Mouse (Mus musculus) frontal cortex, postnatal 14 days (tissue): ENCODE data around the gene Rpl18a.

Experiments used
- DNase-seq, 2 experiments: peaks; one replicate each; pipeline ENCODE4 v3.0.0; 2022; ENCODE audit warnings: low spot score in 2 of 2

Gene Rpl18a

DNA sequence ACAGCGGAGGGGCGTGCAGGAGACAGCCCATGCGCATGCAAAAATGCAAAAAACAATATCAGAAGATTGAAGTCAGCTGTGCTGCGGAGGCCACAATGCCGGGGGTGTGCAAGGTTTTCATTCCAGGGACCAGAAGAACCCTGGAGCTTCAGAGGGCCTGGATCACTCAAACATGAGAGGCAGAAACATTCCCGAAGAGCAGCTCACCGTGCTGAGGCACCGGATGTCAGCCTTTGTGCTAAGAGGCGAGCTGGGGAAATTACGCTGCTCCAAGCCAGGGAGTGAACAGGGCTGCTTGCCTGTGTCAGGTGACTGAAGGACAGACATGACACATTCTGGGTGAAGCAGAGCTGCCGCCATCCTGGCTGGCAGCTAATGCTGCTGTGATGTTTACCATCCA, 16.7 kb downstream of the Rpl18a start:
- no peak for DNase-seq

DNA sequence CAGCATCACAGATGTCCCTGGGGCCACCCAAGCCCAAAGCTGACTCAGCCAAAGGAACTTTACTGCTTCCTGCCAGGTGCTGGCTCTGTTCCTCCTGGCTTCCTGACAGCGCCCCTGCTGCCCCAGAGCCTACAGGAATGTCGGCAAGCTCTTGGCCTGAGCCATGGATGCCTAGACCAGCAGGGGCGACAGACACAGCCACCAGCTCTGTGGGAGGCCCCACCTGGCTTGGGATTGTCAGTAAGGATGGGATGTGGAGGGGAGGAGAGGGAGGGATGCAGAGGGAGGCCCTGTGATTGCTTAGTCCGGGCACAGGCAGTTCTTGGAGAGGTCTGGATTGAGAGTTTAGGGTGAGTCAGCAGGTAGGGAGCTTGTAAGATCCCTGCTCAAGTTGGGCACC, 17.1 kb downstream of the Rpl18a start:
- DNase-seq, result no peak

DNA sequence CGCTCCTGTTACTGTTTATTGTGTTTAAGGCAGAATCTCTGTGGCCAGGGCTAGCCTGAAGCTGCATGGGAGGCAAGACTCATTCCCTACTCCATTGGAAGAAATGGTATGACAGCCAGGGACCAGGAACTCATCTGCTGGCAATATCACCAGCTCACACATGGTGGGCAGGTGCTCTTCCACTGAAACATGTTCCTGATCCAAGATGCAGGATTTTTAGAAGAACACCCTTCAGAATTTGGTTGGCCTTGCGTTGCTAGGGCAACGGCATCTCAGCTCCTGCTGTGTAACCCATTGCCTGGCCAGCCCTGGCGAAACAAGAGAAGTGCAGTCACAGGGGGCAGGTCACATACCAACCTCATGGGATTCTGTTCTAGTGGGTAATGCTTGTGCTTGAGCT, 17.7 kb downstream of the Rpl18a start:
- DNase-seq, result no peak

DNA sequence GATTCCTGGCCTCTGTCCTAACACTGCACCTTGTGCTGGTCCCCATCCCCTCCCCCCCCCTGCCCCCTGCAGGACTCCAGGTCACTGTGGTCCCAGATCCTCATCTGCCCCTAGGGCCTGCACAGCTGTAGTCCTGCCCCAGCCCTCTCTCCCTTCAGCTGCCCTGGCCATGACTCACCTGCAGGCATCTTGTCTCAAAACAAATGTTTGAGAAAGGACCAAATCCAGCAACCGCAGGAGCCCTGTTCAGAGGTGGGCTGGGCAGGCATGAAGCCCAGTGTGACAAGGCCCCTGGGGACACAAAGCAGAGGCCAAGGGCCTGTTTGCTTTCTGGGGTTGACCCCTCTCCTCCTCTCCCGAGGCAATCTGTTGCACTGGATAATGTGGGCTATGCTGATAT, 19.0 kb downstream of the Rpl18a start:
- DNase-seq, result no peak

DNA sequence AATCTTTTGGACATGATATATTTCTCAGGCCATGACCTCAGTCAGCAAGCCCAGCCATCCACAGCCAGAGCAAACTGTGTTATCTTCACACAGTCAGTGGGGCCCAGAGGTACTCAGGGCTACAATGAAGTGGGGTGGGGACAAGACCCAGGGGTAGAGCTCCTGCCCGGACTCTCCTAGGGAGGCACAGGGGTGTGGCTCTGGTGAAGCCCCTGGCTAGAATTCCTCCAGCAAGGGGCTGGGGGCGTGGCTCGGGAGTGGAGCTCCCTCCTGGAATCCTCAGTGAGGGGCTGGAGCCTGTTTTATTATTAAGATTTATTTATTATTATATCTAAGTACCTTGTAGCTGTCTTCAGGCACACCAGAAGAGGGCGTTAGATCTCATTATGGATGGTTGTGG, 20.8 kb downstream of the Rpl18a start:
- DNase-seq, result no peak

DNA sequence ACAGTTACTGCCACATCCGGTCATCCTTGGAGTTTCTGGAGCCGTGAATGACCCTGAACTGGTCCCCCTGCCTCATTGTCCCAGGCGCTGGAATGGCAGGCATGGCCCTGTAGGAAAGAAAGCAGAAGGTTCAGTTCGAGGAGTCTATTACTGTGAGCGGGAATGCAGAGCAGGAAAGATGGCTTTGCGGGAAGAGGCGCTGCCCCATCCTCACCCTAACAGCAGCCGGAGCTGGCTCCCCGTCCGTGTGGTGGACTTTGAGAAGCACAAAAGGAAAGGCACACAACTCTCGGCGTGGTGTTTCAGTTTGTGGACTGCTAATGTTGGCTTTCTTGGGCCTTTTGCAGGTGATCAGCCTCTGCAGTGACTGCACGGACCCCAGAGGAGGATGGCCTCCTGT, 22.8 kb downstream of the Rpl18a start:
- no peak for DNase-seq

DNA sequence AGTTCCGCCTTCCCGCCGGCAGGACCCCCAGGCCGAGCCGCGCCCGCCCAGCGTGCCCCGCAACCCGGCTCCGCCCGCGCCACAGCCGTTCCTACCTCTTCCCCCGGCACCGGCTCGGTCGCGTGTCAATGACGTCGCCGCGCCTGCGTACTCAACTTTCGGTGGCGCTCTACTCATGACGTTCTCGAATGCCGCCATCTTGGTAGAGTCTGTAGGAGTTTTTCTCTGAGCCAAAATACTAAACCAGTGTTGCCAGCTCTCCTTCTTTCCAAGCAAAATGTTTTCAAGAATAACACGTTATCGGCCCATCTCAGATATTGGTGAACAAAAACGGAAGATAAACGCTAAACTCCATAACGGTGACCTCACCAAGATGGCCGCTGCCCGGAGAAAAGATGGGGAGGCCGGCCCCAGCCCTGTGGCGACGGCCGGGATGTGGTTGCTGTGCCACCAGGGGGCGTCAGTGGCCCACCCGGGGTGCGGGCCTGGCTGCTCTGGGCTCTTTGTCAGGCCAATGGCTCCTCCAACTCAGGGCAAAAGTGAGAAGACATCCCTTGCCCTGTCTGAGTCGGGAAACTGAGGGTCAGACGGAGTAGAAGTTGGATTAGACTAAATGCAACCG, 23.7 kb downstream of the Rpl18a start, which contains the start of gene Ccdc124:
Gene Ccdc124, minus strand, starts transcription at position 572 of the 622 bp plus-strand sequence.
- DNase-seq, result peak; percentile 91 to 94

DNA sequence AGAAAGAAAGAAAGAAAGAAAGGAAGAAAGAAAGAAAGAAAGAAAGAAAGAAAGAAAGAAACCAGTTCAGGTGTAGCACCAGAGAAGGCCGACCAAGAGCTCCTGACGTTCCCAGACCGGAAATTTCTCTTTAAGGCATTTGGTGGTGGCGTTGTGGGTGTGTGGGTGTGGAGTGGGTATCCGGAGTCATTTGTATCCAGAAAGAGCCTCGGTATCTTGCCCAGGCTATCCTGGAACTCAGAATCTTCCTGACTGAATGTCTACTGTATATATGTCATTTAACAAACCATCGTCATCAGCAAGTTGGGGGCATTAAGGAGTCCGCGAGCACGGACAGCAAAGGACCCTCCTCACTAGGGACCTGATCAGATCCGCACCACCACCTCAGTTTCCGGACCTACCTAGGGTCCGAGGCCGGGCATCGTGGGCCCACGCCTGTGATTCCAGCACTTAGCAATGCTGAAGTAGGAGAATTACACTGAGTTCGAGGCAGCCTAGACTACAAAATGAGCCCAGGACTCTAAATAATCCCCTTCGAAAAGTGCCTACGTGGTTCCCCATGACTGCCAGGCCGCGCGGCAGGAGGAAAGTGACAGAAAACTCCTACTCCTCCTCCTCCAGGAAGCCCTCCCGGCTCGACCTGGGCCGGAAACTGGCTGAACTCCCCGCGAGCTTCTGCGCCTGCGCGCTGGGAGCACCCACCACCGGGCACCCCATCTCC, 24.4 kb downstream of the Rpl18a start:
- DNase-seq, result no peak

DNA sequence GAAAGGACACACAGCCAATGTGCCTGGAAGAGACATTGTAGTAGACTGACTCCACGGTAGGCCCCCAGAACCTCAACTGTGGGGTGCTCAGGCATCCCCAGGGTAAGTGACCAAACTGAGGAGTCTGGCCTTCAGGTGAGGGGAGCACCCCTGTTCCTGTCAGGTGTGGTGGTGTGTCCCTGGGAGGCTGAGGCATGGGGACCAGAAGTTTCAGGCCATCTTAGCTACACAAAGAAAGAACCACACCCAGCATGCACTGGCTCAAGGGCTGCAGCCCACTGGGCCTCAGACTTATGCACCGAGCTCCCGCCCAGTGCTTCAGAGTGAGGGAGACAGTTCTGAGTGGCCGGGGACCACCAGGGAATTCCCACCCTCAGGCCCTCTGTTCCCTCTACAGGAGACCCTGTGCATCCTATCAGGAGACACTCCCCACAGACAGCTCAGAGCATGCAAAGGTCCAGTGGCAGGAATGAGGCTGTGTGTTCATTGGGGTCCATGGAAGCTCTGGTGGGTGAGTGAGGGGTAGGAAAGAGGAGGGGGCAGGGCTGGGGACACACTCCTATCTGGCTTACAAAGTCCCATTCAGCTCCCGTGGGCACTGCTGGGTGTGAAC, 25.9 kb downstream of the Rpl18a start:
- DNase-seq, result no peak

DNA sequence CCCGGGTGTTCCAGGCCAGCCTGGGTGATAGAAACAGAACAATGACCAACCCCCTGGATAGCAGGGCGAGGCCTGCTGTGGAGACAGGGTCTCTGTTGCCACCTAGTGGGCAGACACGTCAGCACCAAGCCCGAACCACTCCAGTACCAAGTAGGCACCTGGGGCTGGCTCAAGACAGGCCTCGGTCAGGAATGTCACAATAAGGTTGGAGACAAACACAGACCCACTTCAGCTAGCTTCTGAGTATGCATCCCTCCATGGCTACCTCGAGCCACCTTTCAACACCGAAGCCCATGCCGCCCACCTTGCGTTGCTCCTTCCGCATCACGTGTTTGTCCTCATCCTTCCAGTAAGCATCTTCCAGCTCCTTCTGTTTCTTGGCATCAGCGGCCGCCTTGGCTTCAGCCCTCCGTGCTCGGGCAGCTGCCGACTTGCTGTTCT, 27.6 kb downstream of the Rpl18a start:
- DNase-seq, result peak; percentile 66 to 71

DNA sequence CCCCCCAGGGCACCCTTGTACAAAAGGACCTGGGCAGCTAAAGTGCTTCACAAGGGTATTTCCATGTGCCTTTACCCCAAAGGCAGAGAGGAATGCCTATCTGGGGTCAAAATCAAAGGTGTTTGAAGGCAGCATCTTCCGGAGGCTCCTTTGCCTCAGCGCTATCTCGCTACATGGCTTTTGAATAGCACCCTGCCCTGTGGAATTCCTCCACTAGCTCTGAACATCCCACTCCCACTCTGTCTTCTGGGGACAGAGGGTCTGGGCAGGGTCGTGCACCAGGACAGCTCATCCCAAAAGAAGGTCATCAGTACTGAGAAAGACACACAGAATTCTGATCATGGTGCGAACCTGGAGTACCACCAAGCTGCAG, 28.0 kb downstream of the Rpl18a start:
- no peak for DNase-seq

DNA sequence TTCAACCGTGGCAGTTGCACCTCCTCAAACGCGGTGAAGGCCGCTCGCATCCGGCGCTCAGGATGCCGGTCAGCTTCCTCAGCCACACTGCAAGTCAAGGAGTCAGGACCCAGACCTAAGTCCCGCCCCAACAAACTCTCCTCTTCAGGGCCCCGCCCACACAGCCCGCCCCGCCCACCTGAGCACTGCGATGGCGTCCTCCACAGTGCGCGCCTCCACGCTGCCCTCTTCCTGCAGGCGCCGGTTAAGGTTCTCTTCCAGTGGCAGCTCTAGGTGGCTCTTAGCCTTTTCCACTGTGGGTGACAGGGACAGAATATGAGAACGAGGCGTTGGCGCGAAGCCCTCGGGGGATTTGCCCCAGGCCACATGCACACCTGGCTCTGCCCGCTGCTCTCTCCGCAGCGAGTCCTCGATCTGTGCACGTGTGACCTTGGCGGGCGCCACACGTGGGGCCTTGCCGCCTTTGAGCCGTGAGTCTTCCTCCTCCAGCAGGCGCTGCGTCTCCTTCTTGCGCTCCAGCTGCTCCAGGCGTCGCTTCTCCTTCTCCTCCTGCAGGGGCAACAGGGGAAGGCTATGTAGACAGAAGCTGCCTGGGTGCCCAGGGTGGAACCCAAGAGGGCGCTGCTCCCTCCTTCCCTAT, 28.5 kb downstream of the Rpl18a start:
- DNase-seq, result no peak

DNA sequence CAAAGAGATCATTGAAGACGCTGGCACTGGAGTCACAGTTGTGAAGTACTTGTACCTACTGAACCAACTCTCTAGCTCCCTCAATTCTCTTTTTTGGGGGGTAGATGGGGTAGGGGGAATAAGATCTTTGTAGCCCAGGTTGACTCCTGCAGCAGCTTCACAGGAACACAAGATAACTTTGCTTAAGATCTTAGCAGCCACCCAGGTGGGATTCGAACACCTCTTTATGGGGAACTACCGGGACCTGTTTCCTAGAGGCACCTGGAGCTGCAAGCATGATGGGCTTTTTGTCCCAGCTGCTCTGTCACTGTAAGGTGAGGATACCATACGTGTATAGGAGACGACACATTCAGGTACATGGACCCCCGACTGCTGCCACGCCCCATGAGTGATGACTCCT, 30.6 kb downstream of the Rpl18a start:
- no peak for DNase-seq

DNA sequence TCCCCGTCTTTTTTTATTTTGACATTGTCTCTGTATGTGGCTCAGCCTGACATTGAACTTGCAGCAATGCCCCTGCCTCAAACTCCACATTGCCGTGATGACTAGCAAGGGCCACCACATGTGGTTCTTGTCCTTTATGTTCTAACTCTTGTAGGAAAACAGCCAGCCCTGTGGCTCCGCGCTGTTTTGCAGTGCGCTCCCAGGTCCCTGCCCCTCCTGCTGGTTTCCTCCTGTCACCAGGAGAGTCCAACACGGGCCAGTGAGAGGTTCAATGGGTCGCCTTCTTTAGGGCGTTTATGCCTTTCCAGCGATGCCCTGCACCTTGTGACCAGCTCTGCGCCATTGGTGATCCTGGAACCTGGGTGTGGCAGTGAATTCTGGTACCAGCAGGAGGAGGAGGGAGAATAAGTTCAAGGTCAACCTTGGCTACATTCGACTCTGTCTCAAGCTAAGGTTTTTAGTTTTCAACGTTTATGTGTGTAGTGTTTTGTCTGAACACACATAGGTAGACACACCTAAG, 31.2 kb downstream of the Rpl18a start:
- no peak for DNase-seq

DNA sequence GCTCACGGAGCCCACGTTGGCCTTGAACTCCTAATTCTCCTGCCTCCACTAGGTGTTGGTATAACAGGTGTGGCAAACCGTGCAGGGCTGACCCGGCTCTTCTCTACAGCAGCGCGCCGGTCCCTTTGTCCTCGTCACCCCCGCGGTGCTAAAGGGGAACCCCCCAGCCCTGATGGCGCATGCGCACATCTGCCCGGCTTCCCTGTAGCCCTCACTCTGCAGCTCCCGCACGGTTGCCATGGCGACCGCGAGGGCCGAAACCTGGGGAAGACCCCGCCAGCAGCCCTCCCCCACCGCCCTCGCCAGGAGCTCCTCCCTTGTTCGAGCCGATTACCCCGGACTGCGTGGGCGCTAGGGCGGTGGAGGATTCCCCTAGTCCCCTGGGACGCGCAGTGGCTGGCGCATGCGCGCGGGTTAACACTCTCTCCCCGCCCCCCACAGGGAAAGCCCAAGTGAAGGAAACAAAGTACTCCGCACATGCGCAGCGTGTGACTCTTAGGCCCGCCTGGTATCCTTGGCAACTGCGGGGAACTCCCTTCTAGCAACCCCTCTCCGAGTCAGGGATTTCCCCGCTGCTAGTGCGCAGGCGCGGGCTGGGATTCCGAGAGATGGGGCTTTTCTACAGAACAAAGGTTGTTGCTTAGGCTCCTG, 31.7 kb downstream of the Rpl18a start:
- peak; percentile 99 for DNase-seq

DNA sequence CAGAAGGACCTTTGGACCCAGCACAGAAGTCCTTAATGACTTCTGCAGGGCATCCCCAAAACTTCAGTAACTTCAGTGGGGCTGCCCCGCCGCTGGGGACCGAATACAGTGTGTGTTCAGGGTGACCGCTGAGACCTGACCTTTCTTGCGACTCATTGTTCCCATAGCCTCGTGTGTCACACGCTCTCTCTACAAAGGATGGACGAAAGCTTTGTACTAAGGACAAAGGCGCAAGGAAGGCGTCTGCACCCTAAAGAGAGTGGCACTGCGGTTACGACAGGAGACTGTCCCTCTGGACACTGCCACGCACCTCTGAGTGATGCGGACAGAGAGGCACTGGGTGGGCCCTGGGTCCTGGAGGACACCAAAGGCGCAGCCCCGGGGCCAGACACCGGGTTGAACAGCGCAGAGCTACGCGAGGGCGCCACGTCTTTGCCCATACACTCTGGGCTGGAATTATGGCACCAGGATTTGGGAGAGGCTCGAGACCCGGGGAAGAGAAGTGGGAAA, 32.4 kb downstream of the Rpl18a start:
- no peak for DNase-seq

DNA sequence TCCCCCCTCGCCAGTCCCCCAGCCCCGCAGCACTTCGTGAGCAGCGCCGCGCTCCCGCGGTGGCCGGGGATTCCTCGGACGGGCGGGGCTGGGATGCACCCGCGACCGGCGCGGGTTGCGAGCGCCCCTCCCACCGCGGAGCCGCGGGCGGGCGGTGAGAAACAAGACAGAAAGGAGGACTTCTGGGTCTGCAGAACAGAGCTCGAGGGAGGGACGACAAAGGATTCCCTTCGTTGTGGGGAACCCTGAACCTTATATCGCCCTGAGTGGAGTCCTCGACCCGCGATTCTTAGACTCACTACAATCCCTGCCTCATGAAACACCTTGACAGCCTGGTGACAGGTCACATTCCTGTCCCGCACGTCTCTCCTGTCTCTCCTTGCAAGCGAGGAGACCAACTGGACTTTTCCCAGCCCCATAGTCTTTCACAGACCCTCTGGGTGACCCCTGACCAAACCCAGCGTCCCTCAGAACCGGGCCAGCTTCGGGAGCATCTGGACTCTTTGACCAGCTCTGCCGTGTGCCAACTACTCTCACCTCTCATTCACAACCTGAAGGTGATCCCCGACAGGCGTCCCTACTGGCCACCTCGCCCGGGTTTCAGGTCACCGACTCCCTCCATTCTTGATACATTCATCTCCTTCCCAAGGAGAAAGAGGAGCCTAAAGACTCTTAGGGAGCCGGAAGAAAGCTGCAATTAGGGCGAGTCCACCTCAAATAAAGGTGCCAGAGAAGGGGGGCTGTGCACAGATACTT, 33.1 kb downstream of the Rpl18a start:
- DNase-seq, result no peak

DNA sequence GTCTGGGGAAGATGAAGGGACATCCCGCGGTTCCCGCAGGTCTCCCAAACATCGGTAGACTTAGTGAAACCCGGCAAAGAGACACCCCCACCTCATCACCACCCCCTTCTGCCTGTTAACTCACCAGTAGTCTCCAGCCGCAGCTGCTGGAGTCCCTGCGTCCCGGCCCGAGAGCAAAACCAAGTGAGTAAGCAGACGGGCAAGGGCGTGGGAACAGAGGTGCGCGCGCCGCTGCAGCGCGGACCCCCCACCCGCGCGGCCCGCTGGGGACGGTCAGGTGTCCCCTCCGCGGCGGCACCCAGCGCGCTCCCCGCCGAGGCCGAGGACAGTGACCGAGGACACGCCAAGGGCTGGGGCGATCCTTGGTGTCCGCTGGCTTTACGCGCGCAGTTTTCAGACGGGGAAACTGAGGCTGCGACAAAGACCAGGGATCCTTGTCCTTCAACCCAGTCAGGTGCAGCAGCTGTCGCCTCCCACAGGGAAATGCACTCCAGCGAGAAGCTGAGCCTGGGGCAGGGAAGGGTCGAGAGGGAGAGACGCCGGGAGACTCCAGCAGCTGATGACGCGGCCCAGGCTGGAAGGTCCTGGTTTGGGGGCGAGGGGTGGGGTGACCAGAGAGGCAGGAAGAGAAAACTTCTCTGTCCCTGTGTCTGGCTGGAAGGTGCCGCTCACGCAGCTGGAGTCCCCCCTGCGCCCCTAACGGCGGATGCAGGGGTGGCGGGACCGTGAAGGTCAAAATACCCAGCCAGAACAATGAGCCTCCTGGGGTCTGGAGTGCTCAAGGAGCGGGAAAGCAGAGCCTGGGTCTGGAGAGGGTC, 34.2 kb downstream of the Rpl18a start, which contains the start of gene Kcnn1:
Gene Kcnn1, minus strand, starts transcription at position 435 of the 818 bp plus-strand sequence.
- no peak for DNase-seq

DNA sequence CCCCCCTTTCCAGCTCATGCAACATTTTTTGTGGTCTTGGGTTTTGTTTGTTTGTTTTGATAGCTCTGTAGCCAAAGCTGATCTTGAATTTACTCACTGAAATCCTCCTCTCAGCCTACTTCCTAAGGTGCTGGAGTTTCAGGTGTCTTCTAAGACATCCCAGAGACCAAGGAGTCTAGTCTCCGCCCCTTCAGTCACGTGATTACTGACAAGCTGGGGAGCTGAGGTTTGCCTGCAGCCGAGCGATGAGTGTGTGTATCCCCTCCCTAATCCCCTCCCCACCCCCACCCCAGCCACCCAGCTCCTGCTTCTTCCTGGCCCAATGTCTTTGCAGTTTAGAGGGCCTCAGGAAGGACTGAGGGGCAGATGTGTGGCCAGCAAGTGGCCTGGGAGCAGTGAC, 39.7 kb downstream of the Rpl18a start:
- no peak for DNase-seq
